Mouse (Mus musculus): Measurements from ENCODE around the gene Pate1. TPM values are rescaled to one million over a fixed set of nuclear protein-coding genes. Genes with fewer than 3 reads are reported as not detected.

Pate1 gene
- total RNA-seq (2021) = not detected
- long read RNA-seq, experiment 1 = 0 reads
- long read RNA-seq, experiment 2 = 0 reads

DNA sequence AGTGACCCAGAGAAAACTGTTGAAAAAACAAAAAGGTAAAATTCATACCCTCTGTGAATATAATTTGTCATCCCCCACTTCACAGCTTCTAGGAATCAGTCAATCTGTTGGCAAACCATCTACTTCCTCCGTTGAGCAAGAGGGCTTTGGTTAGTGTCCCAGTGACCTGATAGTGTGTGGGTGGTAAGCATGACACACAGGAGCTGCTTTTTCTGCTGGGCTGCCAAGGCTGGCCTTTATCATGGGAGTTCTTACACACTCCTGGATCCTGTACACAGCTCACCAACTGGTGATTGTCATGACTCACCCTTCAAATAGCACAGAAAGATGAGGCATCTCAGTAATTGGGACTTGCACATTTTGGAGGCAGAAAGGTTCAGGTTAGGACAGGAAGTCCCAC, at the start of gene Pate1:
TSS of gene Pate1 (minus strand) at position 378 of the 400 bp plus-strand sequence.
- no peak for DNase-seq (ENCODE audit: low spot score in 2 of 2)

DNA sequence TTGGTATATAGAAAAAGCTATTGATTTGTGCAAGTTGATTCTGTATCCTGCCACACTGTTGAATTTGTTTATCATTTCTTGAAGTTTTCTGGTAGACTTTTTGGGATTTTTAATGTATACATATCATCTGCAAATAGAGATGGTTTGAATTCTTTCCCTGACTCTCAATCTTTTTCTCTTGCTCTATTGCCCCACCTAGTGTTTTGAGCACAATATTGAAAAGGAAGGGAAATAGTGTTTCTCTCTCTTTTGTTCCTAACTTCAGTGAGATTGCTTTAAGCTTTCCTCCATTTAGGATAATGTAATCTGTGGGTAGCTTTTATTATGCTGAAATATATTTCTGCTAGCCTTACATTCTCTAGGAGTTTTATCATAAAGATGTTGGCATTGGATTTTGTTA, 20.1 kb upstream of the Pate1 start:
- peak in 1 of 2 experiments; percentile 7 for DNase-seq (ENCODE audit: low spot score in 2 of 2)

DNA sequence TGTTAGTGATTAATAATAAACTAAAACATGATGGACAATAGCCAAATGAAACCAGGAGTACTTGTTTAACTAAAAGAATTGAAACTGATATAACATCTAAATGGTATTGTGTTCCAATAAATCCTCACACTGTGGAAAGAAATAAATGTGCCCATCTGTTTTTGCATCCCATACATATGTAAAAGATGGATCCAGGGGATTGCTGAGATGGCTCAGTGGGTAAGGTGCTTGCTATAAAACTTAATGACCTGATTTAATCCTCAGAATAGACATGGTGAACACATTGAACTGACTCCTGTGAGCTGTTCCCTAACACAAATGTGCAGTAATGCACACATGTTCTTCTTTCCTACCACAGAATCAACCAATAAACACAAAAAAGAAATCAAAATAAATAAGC, 4.7 kb upstream of the Pate1 start:
- DNase-seq (ENCODE audit: low spot score in 2 of 2) = no peak

DNA sequence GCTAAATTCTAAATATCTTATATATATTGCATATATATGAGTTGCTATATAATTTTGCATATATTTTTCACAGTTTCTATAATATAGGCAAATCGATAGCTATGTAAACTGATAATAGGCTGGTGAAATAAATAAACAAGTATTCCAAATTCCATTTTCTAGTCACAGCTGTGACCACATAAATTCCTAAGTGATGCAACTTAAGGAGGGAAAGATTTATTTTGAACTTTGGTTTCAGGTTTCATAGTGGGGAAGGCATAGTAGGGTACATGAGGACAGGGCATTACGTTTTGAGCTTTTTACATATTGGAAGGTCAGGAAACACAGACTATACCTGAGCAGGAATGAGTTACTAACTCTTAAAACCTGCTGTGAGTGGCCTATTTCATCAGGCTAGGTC, 13.6 kb downstream of the Pate1 start:
- no peak for DNase-seq (ENCODE audit: low spot score in 2 of 2)

DNA sequence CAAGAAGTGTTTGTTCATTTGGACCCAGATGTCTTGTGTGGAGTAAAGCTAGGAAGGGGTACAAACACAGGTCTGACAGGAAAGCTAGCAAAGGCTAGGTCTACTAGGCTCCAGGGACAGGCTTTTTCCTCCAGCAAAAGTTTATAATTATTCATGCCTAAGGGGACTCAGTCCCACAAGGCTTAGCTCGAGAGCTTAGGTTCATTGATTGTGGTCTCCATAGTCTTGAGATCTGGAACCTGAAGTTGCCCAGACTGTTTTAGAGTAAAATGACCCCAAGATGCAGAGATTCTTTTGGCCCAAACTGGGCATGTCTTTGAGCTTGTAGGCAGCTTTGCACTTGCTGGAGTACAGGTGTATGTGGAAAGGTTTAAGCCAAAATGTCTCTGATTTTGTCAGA, 39.1 kb downstream of the Pate1 start, which contains the start of gene Pate3:
TSS of gene Pate3 (minus strand) at position 101 of the 400 bp plus-strand sequence.
- no peak for DNase-seq (ENCODE audit: low spot score in 2 of 2)

Other genes with a start within 250 kb of the Pate1 start
- not detected for gene Gm1113, start 169.1 kb downstream of the Pate1 start, total RNA-seq (2021)
- 10 to 100 TPM; 13.8 to 14.7 TPM for gene Ddx25, start 128.9 kb downstream of the Pate1 start, total RNA-seq (2021)
- gene Pus3, start 128.8 kb downstream of the Pate1 start, total RNA-seq (2021) = 10 to 100 TPM; 12.7 to 13.7 TPM
- 1 to 10 TPM in 1 of 2 experiments, under 1 TPM in 1; 0.74 to 1.6 TPM for gene Pate2, start 117.1 kb downstream of the Pate1 start, total RNA-seq (2021)
- 10 to 100 TPM in 1 of 2 experiments, 1 to 10 TPM in 1; 9.2 to 10.6 TPM for gene Hyls1, start 117.0 kb downstream of the Pate1 start, total RNA-seq (2021)
- gene Pate4, start 75.4 kb downstream of the Pate1 start, total RNA-seq (2021) = not detected
- not detected for gene Pate3, start 39.2 kb downstream of the Pate1 start, total RNA-seq (2021)
- not detected for gene Gm17677, start 53.7 kb upstream of the Pate1 start, total RNA-seq (2021)
- not detected for gene Gm17727, start 90.7 kb upstream of the Pate1 start, total RNA-seq (2021)
- not detected for gene Gm27235, start 102.7 kb upstream of the Pate1 start, total RNA-seq (2021)
- not detected for gene D730048I06Rik, start 102.7 kb upstream of the Pate1 start, total RNA-seq (2021)
- gene 9230110F15Rik, start 156.8 kb upstream of the Pate1 start, total RNA-seq (2021) = not detected
- not detected for gene 9230113P08Rik, start 221.0 kb upstream of the Pate1 start, total RNA-seq (2021)

Data from layer of hippocampus, postnatal 14 days (tissue).